Mouse (Mus musculus): ENCODE data around the gene Zfp69.

Gene Zfp69

GRCm38 (mm10) chr4:120925386-120925785 lies 26.1 kb downstream of the Zfp69 start:
- in situ Hi-C loops (cut with MboI; ENCODE audit: low sequenced_read_pairs) = no loop called here

DNA sequence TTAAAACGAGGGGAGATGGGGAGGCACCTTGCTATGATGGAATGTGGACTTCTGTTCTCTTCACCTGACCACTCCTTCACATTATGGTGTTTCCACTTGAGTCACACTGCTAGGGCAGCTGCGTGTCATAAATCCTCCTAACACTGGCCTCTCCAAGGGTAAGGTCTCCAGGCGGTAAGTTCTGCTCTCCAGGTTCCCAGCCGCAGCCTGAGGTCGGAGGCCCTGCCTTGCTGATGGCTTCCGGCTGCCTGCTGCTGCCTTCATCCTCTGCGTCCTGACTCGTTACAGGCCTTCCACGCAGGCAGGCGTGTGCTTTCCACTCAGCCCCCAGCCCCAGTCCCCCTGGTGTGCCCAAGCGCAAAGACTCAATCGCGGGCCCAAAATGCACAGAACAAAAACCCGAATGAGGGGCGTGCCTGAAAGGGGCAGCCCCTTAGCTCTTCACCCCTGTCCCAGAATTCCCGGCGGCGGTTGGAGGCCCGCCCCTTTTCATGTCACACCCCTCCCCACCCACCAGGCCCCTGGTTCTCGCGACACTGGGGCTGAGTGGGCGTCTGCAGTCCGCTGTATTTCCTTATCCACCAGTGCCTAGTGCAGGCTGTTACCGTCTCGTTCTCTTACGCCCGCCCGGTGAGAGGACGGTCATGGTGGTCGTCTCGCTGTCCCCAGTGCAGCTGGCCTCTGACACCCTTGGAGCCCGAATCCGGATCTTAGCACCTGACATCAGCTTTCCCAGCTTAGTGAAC lies 26.8 kb downstream of the Zfp69 start, which contains the start of gene Exo5:
Gene Exo5 (minus strand): TSS at position 464 of the 746 bp plus-strand sequence.
- in situ Hi-C loops (cut with MboI; ENCODE audit: low sequenced_read_pairs) = loop anchor here (25.0 kb wide), 1 partner anchor 337 kb away; the partner anchor contains the start of gene Gm8439

DNA sequence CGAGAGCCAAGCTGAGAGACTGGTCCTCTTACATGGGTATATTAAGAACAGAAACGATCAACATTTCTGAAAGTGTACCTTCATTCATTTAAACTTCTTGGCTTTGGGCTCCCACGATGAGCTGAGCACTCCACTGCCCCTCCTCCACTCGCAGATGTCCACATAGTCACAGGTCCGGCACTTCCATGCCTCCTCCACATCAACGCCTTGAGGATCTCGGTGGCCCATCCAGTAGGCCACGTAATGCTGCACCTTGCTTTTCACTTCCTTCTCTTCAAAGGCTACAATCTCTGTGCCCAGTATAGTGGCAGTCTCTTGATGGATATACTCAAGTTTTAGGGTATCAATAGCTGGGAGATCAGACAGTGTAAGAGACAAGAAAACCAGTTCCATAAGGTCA lies 30.0 kb downstream of the Zfp69 start:
- in situ Hi-C loops (cut with MboI; ENCODE audit: low sequenced_read_pairs) = loop anchor here (25.0 kb wide), 1 partner anchor 334 kb away; the partner anchor contains the start of gene Gm8439

GRCm38 (mm10) chr4:120914501-120914900 lies 37.0 kb downstream of the Zfp69 start:
- in situ Hi-C loops (cut with MboI; ENCODE audit: low sequenced_read_pairs) = loop anchor here (25.0 kb wide), 1 partner anchor 327 kb away; the partner anchor contains the start of gene Gm8439

DNA sequence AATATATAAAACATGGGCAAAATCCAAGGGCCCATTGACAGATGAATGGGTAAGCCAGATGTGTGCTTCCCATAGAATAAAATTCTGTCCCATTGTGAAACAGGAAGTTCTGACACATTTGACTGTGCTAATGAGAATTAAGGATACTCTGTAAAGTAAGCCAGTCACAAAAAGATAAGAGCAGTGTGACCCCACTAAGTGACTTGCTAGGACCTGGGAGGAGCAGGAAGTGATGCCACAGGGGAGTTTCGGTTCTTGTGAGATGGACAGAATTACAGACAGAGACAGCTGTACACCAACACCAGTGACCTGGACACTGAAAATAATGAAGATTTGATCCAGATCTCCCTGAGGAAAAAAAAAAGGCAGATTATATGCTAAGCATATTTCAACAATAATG lies 37.6 kb downstream of the Zfp69 start:
- in situ Hi-C loops (cut with MboI; ENCODE audit: low sequenced_read_pairs) = loop anchor here (25.0 kb wide), 1 partner anchor 327 kb away; the partner anchor contains the start of gene Gm8439

DNA sequence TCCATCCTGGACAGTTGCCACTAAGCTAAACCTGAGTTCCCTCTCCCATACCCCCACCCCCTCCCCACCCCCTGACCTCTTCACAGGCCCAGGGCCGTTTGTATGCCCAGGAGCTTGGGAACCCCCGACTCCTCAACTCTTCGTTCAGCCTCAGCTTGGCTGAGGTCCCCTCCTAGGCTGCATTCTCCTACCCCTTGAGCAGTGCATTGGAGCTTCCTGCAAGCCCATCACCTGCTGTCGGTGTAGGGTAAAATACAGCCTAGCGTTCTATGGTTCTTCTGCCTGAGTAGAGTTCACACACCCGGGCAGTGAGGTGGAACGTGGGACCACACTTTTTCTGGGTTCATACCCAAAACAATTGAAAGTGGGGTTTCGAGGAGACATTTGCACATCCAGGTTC lies 38.1 kb downstream of the Zfp69 start:
- in situ Hi-C loops (cut with MboI; ENCODE audit: low sequenced_read_pairs) = loop anchor here (25.0 kb wide), 1 partner anchor 326 kb away; the partner anchor contains the start of gene Gm8439

DNA sequence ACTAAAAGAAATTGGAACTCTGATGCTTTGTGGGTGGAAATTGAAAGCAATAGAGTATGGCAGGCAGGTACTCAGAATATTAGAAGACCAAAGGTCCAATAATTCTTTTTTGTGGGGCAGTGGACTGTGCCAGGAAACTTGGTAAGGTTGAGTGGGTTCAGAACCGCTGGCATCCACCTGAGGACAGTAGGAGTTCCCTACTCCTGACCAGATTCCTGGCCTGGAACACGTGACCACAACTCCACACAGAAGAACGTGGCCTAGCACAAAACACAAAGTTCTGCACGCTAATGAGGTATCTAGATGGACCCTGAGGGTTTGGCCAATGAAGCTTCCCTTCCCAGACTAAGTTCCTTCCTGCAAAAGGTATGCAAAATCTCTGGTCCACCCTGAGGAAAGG lies 38.6 kb downstream of the Zfp69 start:
- in situ Hi-C loops (cut with MboI; ENCODE audit: low sequenced_read_pairs) = loop anchor here (25.0 kb wide), 1 partner anchor 326 kb away; the partner anchor contains the start of gene Gm8439

- in situ Hi-C loops (cut with MboI; ENCODE audit: low sequenced_read_pairs) = loop anchor here (25.0 kb wide), 1 partner anchor 324 kb away; the partner anchor contains the start of gene Gm8439
Measured at GRCm38 (mm10) chr4:120911086-120911485, 40.4 kb downstream of the Zfp69 start.

- in situ Hi-C loops (cut with MboI; ENCODE audit: low sequenced_read_pairs) = loop anchor here (25.0 kb wide), 1 partner anchor 322 kb away; the partner anchor contains the start of gene Gm8439
Measured at GRCm38 (mm10) chr4:120909558-120910150, 41.8 kb downstream of the Zfp69 start.

GRCm38 (mm10) chr4:120905644-120906043 lies 45.9 kb downstream of the Zfp69 start:
- in situ Hi-C loops (cut with MboI; ENCODE audit: low sequenced_read_pairs) = loop anchor here (25.0 kb wide), 1 partner anchor 318 kb away; the partner anchor contains the start of gene Gm8439

GRCm38 (mm10) chr4:120904533-120904932 lies 47.0 kb downstream of the Zfp69 start:
- in situ Hi-C loops (cut with MboI; ENCODE audit: low sequenced_read_pairs) = loop anchor here (25.0 kb wide), 1 partner anchor 317 kb away; the partner anchor contains the start of gene Gm8439

DNA sequence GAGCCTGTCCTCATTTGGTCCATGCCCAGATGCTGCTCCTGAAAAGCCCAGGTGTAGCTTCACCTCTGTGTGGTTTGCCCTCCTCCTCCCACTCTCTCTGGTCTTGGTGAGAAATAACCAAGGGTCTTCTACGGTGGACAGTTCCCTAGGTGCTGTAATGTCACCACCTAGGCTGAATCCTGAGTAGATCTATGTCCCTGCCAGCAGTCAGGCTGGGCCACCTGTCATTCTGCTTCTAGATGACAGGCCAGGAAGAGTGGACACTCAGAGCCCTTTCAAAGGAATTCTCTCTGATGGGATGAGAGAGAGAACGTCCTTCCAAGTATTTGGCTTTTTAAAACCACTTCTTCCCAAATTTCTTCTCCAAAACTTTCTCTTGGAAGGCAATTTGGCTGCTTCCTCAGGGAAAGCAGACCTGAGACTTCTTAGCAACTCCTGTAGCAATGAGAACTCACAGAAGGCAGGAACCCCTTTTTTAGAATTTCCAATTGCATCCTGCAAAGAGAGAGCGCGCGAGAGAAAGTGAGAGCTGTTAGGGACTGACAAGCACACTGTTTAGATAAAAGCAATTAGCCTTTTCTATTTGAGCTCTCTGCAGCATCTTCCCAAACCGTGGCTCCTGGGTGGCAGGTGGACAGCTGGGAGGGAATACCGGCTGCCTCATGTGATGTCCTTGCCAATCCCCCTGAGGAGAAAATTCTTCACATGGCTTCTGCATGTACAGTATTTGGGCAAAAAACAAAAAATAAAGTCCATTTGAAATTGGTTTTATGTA lies 55.5 kb downstream of the Zfp69 start:
- in situ Hi-C loops (cut with MboI; ENCODE audit: low sequenced_read_pairs) = no loop called here

DNA sequence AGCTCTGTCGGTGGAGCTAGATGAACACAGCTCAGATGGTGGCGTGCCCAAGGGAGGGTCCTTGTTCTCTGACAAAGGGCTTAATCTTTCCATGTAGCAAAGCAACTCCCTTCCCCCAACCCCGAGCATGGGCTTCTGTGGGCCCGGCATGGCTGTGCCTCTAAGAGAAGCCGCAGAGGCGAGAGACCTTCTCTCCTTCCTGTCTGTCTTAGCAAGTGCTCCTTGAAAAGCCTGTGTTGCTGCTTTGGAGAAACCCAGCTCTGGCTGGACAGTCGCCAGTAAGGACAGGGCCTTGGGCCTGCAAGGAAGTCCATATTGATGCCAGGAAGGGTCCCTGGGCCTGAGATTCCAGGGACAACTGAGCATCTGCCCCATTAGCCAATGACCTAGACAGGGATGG lies 56.3 kb downstream of the Zfp69 start:
- in situ Hi-C loops (cut with MboI; ENCODE audit: low sequenced_read_pairs) = no loop called here

DNA sequence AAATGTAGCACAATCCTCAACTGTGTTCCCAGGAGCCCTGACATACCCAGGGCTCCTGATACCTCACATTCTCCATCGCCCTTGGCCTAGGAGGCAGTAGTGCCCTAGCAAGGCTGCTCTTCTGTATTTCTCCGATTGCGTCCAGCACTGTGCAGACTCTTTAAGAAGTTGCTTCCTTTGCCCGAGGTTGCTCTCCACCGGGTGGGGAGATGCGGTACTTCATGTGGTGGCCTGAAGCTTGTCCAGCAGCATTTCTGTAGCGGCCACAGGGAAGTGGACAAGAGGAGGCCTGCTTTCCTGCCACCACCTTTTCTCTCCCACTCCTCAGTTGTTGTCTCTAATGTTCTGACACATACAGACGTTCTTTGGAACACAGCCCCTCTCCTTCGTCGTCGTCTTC lies 56.9 kb downstream of the Zfp69 start:
- in situ Hi-C loops (cut with MboI; ENCODE audit: low sequenced_read_pairs) = no loop called here

DNA sequence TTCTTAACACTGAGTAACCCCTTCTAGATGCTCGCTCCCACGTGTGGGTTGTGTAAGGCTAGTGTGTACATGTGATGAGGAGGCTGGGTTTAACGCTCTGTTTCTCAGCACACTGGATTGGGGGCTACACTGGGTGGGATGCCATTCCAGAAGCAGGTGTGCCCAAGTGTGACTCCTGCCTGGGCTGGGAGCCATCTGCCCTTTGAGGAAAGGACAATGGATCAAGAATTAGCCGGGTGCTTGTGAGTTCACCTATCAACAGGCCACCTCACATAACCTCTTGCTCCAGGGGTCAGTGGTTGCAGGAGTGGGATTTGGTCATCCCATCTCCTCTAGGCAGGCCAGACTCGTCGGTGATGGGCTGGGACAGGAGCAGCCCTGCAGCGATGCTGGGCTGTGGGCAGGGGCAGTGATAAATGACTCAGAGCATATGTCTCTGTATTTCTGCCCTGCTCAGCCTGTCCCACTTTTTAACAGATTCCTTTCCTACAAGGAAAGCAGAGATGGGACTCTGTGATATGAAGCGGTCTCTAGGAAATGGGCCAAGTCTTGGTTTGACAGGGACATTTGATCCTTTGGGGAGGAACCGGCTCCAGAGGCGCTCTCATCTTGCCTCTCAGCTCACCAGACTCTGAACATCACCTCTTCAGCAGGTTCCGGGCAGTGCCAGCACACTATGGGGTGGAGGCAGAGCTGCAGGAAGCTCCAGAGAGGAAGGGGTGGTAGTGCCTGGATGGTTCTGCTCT lies 57.7 kb downstream of the Zfp69 start:
- in situ Hi-C loops (cut with MboI; ENCODE audit: low sequenced_read_pairs) = no loop called here

- in situ Hi-C loops (cut with MboI; ENCODE audit: low sequenced_read_pairs) = no loop called here
Measured at GRCm38 (mm10) chr4:120892516-120892915, 59.0 kb downstream of the Zfp69 start.

DNA sequence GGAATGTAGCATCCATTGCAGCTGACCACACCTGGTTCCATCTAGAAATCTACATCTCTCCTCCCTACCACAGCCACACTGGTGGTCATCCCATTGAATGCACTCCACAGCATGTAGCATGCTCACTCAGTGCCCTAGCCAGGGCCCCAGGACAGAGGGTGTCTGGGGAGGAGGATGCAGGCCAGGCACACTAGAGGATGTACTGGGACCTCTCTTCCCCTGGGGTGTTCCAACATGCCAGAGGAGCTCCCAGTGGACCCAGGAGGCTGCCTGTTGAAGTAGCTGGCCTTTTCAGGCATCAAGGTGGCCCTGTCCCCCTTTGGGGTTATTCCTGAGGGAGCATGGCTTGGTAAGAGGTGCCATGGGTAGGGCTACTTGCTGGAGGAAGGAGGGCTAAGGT lies 59.5 kb downstream of the Zfp69 start:
- in situ Hi-C loops (cut with MboI; ENCODE audit: low sequenced_read_pairs) = no loop called here

DNA sequence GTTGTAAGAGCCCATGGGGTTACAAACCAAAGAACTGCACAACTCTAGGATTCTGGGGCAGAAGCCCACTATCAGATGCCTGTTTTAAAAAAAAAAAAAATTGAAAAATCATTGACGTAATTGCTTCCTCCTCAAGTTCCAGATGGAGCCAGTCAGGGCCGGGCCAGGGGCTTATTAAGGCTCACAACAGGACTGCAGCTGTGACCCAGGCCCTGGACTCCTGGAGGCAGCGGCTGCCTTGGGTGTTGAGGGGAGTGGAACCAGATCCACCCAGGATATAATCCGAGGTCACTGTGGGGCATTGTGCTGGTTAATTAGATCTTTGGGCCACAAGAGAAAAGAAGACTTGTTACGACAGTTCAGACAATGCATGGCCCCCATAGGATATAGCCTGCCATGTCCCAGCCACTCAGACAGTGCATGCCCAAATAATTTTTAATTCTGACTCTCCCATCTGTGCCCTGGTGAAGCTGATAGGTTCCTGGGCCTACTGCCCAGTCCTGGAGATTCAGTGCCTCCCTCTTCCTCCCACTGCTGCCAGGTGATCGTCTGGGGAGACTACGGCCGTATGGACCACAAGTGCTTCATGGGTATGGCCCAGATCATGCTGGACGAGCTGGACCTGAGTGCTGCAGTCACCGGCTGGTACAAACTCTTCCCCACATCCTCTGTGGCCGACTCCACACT lies 60.6 kb downstream of the Zfp69 start:
- in situ Hi-C loops (cut with MboI; ENCODE audit: low sequenced_read_pairs) = no loop called here

DNA sequence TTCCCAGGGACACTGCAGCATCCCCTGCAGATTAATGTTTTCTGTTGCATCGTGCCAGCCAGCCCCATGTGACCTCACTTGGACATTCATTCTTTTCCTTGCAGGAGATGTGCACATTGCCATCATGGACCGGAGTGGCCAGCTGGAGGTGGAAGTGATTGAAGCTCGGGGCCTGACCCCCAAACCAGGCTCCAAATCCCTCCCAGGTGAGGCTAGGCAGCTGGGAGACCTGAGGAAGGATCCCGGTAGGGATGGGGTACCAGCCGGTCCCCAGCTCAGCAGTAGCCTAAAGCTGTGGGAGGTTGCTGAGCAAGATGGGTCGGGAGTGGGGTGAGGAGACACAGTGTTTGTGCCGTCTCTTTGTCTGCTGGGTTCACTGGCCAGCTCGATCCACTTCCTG lies 62.6 kb downstream of the Zfp69 start:
- in situ Hi-C loops (cut with MboI; ENCODE audit: low sequenced_read_pairs) = no loop called here
